Mouse (Mus musculus): Measurements from ENCODE around the gene Harbi1. TPM values are rescaled to one million over a fixed set of nuclear protein-coding genes. Genes with fewer than 3 reads are reported as not detected.

The Harbi1 gene
- polyA plus RNA-seq, 1 experiment = 2.4 TPM

DNA sequence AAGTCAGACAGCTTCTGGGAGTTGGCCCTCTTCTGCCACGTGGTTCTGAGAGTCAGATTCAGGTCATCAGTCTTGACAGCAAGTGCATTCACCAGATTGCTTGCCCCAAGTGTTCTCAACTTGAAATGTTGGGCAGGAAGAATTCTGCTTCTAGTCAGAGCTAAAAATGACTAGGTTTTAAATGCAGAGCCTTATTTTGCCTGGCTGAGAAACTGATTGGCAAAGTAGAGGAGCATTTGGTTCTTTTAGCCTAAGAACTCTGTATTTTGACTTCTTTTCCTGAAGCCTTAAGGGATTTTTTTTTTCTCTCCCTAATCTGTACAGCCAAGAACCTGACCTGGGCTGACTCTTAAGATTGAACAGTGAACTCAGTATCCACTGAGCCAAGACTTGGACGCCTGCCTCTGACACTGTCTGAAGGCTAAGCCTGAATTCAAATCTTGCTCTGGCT is 39.2 kb downstream of the Harbi1 start:
- 64% methylated on average over 2 of the region's 2 CpGs for WGBS
- H3K27ac ChIP-seq (ENCODE audit: control insufficient read depth, insufficient read depth, low read depth, low read length, poor library complexity) = no peak overlapping the region

More for the DNA sequence above, 39.2 kb downstream of the Harbi1 start:
- no peaks in the 10 kb centered on the region for H3K4me1 ChIP-seq (ENCODE audit: control insufficient read depth, insufficient read depth, low read length)
- TF ChIP-seq POLR2A (IDR thresholded peaks at IDR 0.05; ENCODE audit: borderline replicate concordance, control insufficient read depth, low read depth, low read length) = no peak
- no peak for TF ChIP-seq CTCF (IDR thresholded peaks at IDR 0.05; ENCODE audit: control insufficient read depth, insufficient read depth, low read length)
- no peak overlapping the region for H3K4me3 ChIP-seq (replicated peaks; ENCODE audit: control insufficient read depth, low read depth, low read length)

Other genes with a start within 250 kb of the Harbi1 start
- 23.2 and 30.8 TPM in 2 replicates for gene Ckap5, start 184.1 kb upstream of the Harbi1 start, polyA plus RNA-seq (2011; ENCODE audit: insufficient read depth, insufficient read length, low replicate concordance, missing spikeins)
- gene F2, start 74.4 kb upstream of the Harbi1 start, polyA plus RNA-seq (2011; ENCODE audit: insufficient read depth, insufficient read length, low replicate concordance, missing spikeins) = 0.49 and 2.7 TPM in 2 replicates
- 6.8 and 6.9 TPM in 2 replicates for gene Zfp408, start 61.1 kb upstream of the Harbi1 start, polyA plus RNA-seq (2011; ENCODE audit: insufficient read depth, insufficient read length, low replicate concordance, missing spikeins)
- gene Arhgap1, start 61.0 kb upstream of the Harbi1 start, polyA plus RNA-seq (2011; ENCODE audit: insufficient read depth, insufficient read length, low replicate concordance, missing spikeins) = 15.4 and 35.2 TPM in 2 replicates
- gene Atg13, start 276 bp upstream of the Harbi1 start, polyA plus RNA-seq (2011; ENCODE audit: insufficient read depth, insufficient read length, low replicate concordance, missing spikeins) = 8.6 and 12.9 TPM in 2 replicates
- 8.3 and 21.1 TPM in 2 replicates for gene Ambra1, start 19.3 kb downstream of the Harbi1 start, polyA plus RNA-seq (2011; ENCODE audit: insufficient read depth, insufficient read length, low replicate concordance, missing spikeins)
- gene Chrm4, start 216.4 kb downstream of the Harbi1 start, polyA plus RNA-seq (2011; ENCODE audit: insufficient read depth, insufficient read length, low replicate concordance, missing spikeins) = not detected in 2 replicates
- gene Mdk, start 221.4 kb downstream of the Harbi1 start, polyA plus RNA-seq (2011; ENCODE audit: insufficient read depth, insufficient read length, low replicate concordance, missing spikeins) = 14.9 and 18.6 TPM in 2 replicates
- gene Gm9821, start 234.9 kb downstream of the Harbi1 start, polyA plus RNA-seq (2011; ENCODE audit: insufficient read depth, insufficient read length, low replicate concordance, missing spikeins) = not detected in 2 replicates

Measured in bone marrow, adult 2 months (tissue).